Mouse (Mus musculus): ENCODE measurements at regions not wholly inside any gene's neighbourhood (a gene's known extent, or its start where the extent isn't known, plus 50 kb on each side); places are given as distances from the start of the nearest gene placed in this dataset.

DNA sequence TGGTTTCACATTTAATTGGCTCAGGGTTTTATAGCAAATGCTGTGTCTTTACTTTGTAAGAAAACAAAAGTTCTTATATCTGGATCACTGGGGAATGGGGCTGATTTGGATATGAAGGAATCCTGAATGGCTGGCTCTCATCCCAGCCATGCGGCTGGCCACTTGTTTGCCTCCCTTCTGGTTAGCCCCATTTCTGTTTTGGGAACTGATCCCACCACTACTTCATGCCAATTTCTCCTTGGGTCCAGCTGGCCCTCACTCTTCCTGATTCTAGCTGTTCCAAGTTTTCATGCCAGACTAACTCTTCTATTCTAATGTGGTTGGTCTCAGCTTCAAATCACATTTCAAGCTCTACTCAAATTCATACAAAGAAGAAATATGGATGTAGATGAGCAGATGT lies 5319.6 kb downstream of the 9330182O14Rik start:
- Histone ChIP-seq H3K4me3 (replicated peaks; ENCODE audit: low read length) (no peak overlapping the region), H3K27me3 (ENCODE audit: control insufficient read depth, insufficient read depth, low read length) (no peaks in the 10 kb centered on the region), H3K36me3 (ENCODE audit: control insufficient read depth, insufficient read depth, low read length) (no peaks in the 10 kb centered on the region), H3K9me3 (ENCODE audit: control insufficient read depth, low read length) (no peaks in the 10 kb centered on the region), H3K27ac (replicated peaks; ENCODE audit: low read depth, low read length) (no peak overlapping the region), H3K4me2 (replicated peaks; ENCODE audit: low read depth, low read length, severe bottlenecking) (no peak overlapping the region), H3K4me1 (ENCODE audit: control insufficient read depth, insufficient read depth, low read length) (no peaks in the 10 kb centered on the region), H3K9ac (ENCODE audit: low read depth, low read length, severe bottlenecking) (no peak overlapping the region)
- WGBS: 75% methylated on average over 1 of the region's 1 CpGs
- DNase-seq (ENCODE audit: low spot score): peak; percentile 33
- TF ChIP-seq POLR2A (IDR thresholded peaks at IDR 0.05; ENCODE audit: borderline replicate concordance, extremely low read depth, insufficient read depth, insufficient read length): no peak
- ATAC-seq (ENCODE audit: low FRiP score, low read depth): no peak

- no peak for TF ChIP-seq POLR2A (IDR thresholded peaks at IDR 0.05; ENCODE audit: borderline replicate concordance, extremely low read depth, insufficient read depth, insufficient read length)
- Histone ChIP-seq H3K36me3 (ENCODE audit: control insufficient read depth, insufficient read depth, low read length) (no peaks in the 10 kb centered on the region), H3K9ac (ENCODE audit: low read depth, low read length, severe bottlenecking) (no peak overlapping the region), H3K4me2 (replicated peaks; ENCODE audit: low read depth, low read length, severe bottlenecking) (no peak overlapping the region), H3K27ac (replicated peaks; ENCODE audit: low read depth, low read length) (no peak overlapping the region), H3K4me1 (ENCODE audit: control insufficient read depth, insufficient read depth, low read length) (no peaks in the 10 kb centered on the region), H3K27me3 (ENCODE audit: control insufficient read depth, insufficient read depth, low read length) (no peaks in the 10 kb centered on the region), H3K4me3 (replicated peaks; ENCODE audit: low read length) (no peak overlapping the region), H3K9me3 (ENCODE audit: control insufficient read depth, low read length) (no peaks in the 10 kb centered on the region)
- DNase-seq (ENCODE audit: low spot score) (no peak), ATAC-seq (ENCODE audit: low FRiP score, low read depth) (no peak)
- 66% methylated on average over 1 of the region's 1 CpGs for WGBS
Measured at GRCm38 (mm10) chr15:45470425-45470824, 5336.3 kb downstream of the 9330182O14Rik start.

DNA sequence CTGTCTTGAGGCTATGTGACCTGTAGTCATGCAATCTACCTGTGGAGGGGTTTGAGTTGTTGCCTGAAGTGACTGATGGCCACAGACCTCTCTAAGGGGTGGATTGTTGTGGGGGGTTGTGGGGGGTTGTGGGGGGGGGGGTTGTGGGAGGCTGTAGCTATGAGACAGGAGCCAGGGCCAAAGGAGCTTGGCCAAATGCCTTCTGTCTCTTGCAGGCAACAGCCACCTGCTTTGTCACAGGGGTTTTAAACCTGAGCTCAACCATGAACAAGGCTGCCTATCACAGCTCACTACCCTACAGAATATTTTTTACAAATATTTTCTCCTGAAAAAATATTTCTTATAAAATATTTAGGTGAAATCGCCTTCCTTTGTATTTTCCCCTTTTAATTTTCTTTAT lies 5339.0 kb downstream of the 9330182O14Rik start:
- WGBS: 81% methylated on average over 1 of the region's 1 CpGs
- no peak overlapping the region for H3K4me2 ChIP-seq (replicated peaks; ENCODE audit: low read depth, low read length, severe bottlenecking)
- no peak for TF ChIP-seq POLR2A (IDR thresholded peaks at IDR 0.05; ENCODE audit: borderline replicate concordance, extremely low read depth, insufficient read depth, insufficient read length)
- H3K4me1 ChIP-seq (ENCODE audit: control insufficient read depth, insufficient read depth, low read length): no peaks in the 10 kb centered on the region
- no peak overlapping the region for H3K27ac ChIP-seq (replicated peaks; ENCODE audit: low read depth, low read length)
- no peak overlapping the region for H3K4me3 ChIP-seq (replicated peaks; ENCODE audit: low read length)
- ATAC-seq (ENCODE audit: low FRiP score, low read depth) (no peak), DNase-seq (ENCODE audit: low spot score) (no peak)
- no peaks in the 10 kb centered on the region for H3K9me3 ChIP-seq (ENCODE audit: control insufficient read depth, low read length)
- H3K9ac ChIP-seq (ENCODE audit: low read depth, low read length, severe bottlenecking): no peak overlapping the region
- no peaks in the 10 kb centered on the region for H3K36me3 ChIP-seq (ENCODE audit: control insufficient read depth, insufficient read depth, low read length)
- no peaks in the 10 kb centered on the region for H3K27me3 ChIP-seq (ENCODE audit: control insufficient read depth, insufficient read depth, low read length)

- no peaks in the 10 kb centered on the region for H3K36me3 ChIP-seq (ENCODE audit: control insufficient read depth, insufficient read depth, low read length)
- no peak overlapping the region for H3K27ac ChIP-seq (replicated peaks; ENCODE audit: low read depth, low read length)
- ATAC-seq (ENCODE audit: low FRiP score, low read depth): no peak
- no peaks in the 10 kb centered on the region for H3K27me3 ChIP-seq (ENCODE audit: control insufficient read depth, insufficient read depth, low read length)
- no peak for TF ChIP-seq POLR2A (IDR thresholded peaks at IDR 0.05; ENCODE audit: borderline replicate concordance, extremely low read depth, insufficient read depth, insufficient read length)
- 83% methylated on average over 3 of the region's 3 CpGs for WGBS
- no peak overlapping the region for H3K4me2 ChIP-seq (replicated peaks; ENCODE audit: low read depth, low read length, severe bottlenecking)
- H3K4me1 ChIP-seq (ENCODE audit: control insufficient read depth, insufficient read depth, low read length): no peaks in the 10 kb centered on the region
- H3K9me3 ChIP-seq (ENCODE audit: control insufficient read depth, low read length): no peaks in the 10 kb centered on the region
- H3K9ac ChIP-seq (ENCODE audit: low read depth, low read length, severe bottlenecking): no peak overlapping the region
- H3K4me3 ChIP-seq (replicated peaks; ENCODE audit: low read length): no peak overlapping the region
- DNase-seq (ENCODE audit: low spot score): no peak
Measured at GRCm38 (mm10) chr15:45510271-45510670, 5376.1 kb downstream of the 9330182O14Rik start.

All from limb, embryonic 14.5 days (tissue).